Mouse (Mus musculus): ENCODE results near the gene Neo1.

GRCm38 (mm10) chr9:58849576-58850315 is 186.5 kb downstream of the Neo1 start:
- no peak for TF ChIP-seq CTCF (IDR thresholded peaks at IDR 0.05; ENCODE audit: control insufficient read depth, insufficient read depth, insufficient read length)
- no peak for TF ChIP-seq MYOD1 (IDR thresholded peaks at IDR 0.05; ENCODE audit: control insufficient read depth, insufficient read length, low read depth)
- no peak for TF ChIP-seq FOSL1 (IDR thresholded peaks at IDR 0.05; ENCODE audit: insufficient read depth, low read length, poor library complexity, severe bottlenecking)
- TF ChIP-seq USF1 (IDR thresholded peaks at IDR 0.05; ENCODE audit: low read depth), result no peak
- no peak for TF ChIP-seq MAX (IDR thresholded peaks at IDR 0.05)

Measured in C2C12 (cell line).